Mouse (Mus musculus) adipose tissue, adult 10 weeks (tissue): ENCODE data around the gene Eef2kmt. TPM values are rescaled to one million over a fixed set of nuclear protein-coding genes. Genes with fewer than 3 reads are reported as not detected.

Experiments used
- polyA plus RNA-seq: library from polyadenylated mRNA; stranded (reverse); fragments of 350-450 nt; fragmentation: Illumina TruSeq; extraction: RNeasy Lipid Tissue Mini Kit (QIAGEN cat#74804); gene quantifications from one replicate; pipeline ENCODE4 v1.2.3, GENCODE M21; 2014; ENCODE audit warnings: low read depth, low replicate concordance

Gene Eef2kmt
- polyA plus RNA-seq: 32.3 TPM

GRCm38 (mm10) chr16:5255779-5256496, at the start of gene Eef2kmt:
Gene Eef2kmt, minus strand, starts transcription at chr16:5255983.

DNA sequence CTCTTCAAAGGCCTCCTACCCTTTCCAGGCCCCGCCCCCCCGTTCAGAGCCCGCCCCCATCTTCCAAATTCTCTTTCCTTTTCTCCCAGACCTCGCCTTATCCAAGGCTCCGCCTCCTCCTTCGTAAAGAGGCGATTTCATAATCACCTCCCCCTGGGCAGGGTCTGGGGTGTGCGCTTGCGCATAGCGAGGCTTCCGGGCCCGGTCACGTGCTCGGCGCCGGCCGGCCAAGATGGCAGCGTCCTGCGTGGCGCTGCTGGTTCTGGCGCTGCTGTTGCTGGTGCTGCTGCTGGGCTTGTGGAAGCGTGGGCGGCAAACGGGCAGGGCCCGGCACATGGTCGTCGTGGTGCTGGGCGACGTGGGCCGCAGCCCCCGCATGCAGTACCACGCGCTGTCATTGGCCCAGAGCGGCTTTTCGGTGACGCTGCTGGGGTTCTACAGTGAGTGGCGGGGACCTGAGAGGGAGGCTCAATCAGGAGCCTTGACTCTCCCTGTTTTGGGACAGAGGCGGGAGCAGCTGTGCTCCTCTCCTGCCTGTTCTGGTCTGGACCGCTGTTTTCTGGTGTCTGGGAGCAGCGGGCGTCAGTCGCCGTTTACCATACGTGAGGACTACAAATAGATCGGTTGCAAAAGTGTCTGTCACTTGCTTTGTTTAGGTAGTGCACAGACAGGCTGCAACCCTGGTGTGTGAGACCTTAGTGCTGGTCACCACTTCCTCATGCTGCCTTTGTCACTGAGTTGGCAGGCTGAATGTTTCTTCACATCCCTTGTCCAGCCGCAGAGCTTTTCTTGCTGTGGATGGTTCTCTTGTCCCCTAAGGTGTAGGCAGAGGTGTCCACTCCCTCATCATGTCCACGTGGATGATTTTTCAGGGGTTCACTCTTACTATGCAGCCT, 22.1 kb downstream of the Eef2kmt start, which contains the start of gene Alg1:
TSS of gene Alg1 (plus strand) at position 204 of the 896 bp plus-strand sequence.

DNA sequence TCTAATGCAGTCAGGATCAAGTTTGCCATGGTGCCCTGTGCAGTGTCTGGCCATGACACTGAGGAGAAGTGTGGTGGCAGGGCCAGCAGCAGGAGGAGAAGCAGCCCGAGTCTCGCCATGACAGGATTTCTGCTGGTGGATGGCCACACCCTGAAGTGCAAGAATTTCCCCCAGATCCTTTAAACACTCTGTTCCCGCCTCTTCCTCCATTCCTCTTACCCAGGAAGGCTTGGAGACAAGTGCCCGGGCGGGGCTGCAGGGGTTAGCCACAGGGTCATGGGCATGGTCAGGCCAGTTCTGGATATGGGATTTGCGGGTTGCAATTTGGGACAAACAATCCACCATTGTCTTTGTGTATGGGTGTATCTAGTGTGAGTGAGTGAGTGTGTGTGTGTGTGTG, 33.6 kb downstream of the Eef2kmt start, which contains the start of gene AU021092:
TSS of gene AU021092 (minus strand) at position 160 of the 400 bp plus-strand sequence.

DNA sequence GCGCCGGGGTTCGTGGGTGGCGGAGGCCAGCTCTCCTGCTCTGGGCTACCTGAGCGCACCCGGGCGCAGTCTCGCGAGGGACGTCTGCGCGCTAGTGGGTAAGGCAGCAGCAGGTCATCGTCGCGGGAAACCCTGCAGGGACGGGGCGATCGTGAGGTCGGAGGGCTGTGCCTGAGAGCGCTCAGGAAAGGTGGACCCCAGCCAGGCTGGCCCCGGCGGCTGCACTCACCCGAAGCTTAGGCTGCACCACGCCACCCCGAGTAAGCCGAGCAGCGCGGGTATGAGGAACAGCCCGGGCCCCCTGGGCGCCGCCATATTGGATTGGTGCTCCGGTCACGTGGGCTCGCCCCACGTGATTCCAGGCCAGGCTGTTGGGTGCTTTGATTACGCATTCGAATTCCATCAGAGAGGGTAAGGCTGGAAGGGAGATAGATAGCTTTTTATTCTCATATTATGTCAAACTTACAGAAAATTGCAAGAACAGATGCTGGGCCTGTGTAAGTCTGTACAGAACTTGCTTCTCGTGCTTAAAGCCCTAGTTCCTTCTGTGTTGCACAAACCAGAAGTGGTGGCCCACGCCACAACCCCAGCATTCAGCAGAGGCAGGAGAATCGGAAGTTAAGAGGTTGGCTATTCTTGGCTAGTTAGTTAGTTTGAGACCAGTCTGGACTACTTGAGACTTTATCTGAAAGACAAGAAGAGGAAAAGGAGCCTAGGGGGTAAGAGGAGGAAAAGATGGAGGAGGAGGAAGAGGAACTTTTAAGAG, 51.9 kb downstream of the Eef2kmt start, which contains the start of gene Nagpa:
TSS of gene Nagpa (minus strand) at position 345 of the 766 bp plus-strand sequence.

Other genes with a start within 250 kb of the Eef2kmt start
- 51.7 TPM for gene Smim22, start 248.7 kb downstream of the Eef2kmt start, polyA plus RNA-seq
- gene Rogdi, start 242.4 kb downstream of the Eef2kmt start, polyA plus RNA-seq: 117 TPM
- 84.3 TPM for gene Glyr1, start 206.1 kb downstream of the Eef2kmt start, polyA plus RNA-seq
- 26.1 TPM for gene Ubn1, start 205.9 kb downstream of the Eef2kmt start, polyA plus RNA-seq
- 16.3 TPM for gene Ppl, start 123.6 kb downstream of the Eef2kmt start, polyA plus RNA-seq
- gene Sec14l5, start 108.9 kb downstream of the Eef2kmt start, polyA plus RNA-seq: 1.0 TPM
- 15.6 TPM for gene Nagpa, start 52.0 kb downstream of the Eef2kmt start, polyA plus RNA-seq
- gene AU021092, start 33.7 kb downstream of the Eef2kmt start, polyA plus RNA-seq: 6.6 TPM
- 37.3 TPM for gene Alg1, start 22.4 kb downstream of the Eef2kmt start, polyA plus RNA-seq